Mouse (Mus musculus) cerebellum, postnatal 4 days (tissue): ENCODE results near the gene Dapl1.

ENCODE experiments used
- DNase-seq, 2 experiments: peaks; one replicate each; pipeline ENCODE4 v3.0.0; 2022; ENCODE audit warnings: low spot score in 2 of 2, mixed read lengths in 1 of 2

Dapl1 gene

GRCm38 (mm10) chr2:59471051-59471948 lies 13.2 kb upstream of the Dapl1 start:
- no peak for DNase-seq

GRCm38 (mm10) chr2:59474336-59474735 lies 10.1 kb upstream of the Dapl1 start:
- DNase-seq: no peak

- DNase-seq: no peak
These were observed 627 bp downstream of the Dapl1 start for GRCm38 (mm10) chr2:59485080-59485479.

GRCm38 (mm10) chr2:59485657-59486056 lies 1.2 kb downstream of the Dapl1 start:
- no peak for DNase-seq

GRCm38 (mm10) chr2:59486196-59486845 lies 1.9 kb downstream of the Dapl1 start:
- no peak for DNase-seq

- DNase-seq: no peak
These were observed 3.8 kb downstream of the Dapl1 start for GRCm38 (mm10) chr2:59488235-59488634.

- DNase-seq: no peak
These were observed 5.9 kb downstream of the Dapl1 start for GRCm38 (mm10) chr2:59490353-59490752.

- no peak for DNase-seq
These were observed 9.1 kb downstream of the Dapl1 start for GRCm38 (mm10) chr2:59493445-59494085.

- DNase-seq: no peak
These were observed 14.7 kb downstream of the Dapl1 start for GRCm38 (mm10) chr2:59499146-59499545.

- no peak for DNase-seq
These were observed 15.3 kb downstream of the Dapl1 start for GRCm38 (mm10) chr2:59499717-59500116.

- DNase-seq: no peak
These were observed 24.6 kb downstream of the Dapl1 start for GRCm38 (mm10) chr2:59509061-59509460.

- DNase-seq: peak in 1 of 2 experiments; percentile 49
These were observed 26.0 kb downstream of the Dapl1 start for GRCm38 (mm10) chr2:59510416-59510815.

GRCm38 (mm10) chr2:59510882-59511281 lies 26.4 kb downstream of the Dapl1 start:
- peak in 1 of 2 experiments; percentile 24 for DNase-seq

- no peak for DNase-seq
These were observed 36.2 kb downstream of the Dapl1 start for GRCm38 (mm10) chr2:59520663-59521062.

GRCm38 (mm10) chr2:59522079-59522684 lies 37.7 kb downstream of the Dapl1 start:
- DNase-seq: peak; percentile 72 to 83

- DNase-seq: no peak
These were observed 39.1 kb downstream of the Dapl1 start for GRCm38 (mm10) chr2:59523526-59523925.

- no peak for DNase-seq
These were observed 42.4 kb downstream of the Dapl1 start for GRCm38 (mm10) chr2:59526893-59527292.

- no peak for DNase-seq
These were observed 45.2 kb downstream of the Dapl1 start for GRCm38 (mm10) chr2:59529574-59530080.

GRCm38 (mm10) chr2:59530811-59531210 lies 46.4 kb downstream of the Dapl1 start:
- no peak for DNase-seq

GRCm38 (mm10) chr2:59532999-59533398 lies 48.5 kb downstream of the Dapl1 start:
- no peak for DNase-seq

- DNase-seq: no peak
These were observed 49.1 kb downstream of the Dapl1 start for GRCm38 (mm10) chr2:59533504-59533903.
